1 mouse cellular context compared by ENCODE assay signal in the genomic region with DNA sequence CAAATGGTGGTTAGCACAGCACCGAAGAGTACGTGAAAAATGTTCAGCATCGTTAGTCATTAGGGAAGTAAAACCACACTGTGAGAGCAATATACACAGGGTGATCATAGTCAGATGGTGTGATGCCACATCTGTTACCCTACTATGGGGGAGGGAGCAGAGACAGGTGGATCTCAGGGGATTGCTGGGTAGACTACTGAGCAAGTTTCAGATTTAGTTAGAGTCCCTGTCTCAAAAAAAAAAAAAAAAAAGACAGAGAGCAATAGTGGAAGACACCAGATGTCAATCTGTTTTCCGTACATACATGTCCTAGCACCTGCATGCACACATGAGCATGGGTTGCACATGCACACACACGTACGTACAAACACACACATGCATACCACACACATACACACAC.
TF ChIP-seq lines count a peak whose summit lies in the region.

No protein-coding gene starts in this region.

TF ChIP-seq in CH12.LX, 34 proteins besides CTCF, POLR2A, EP300 and RAD21 (continued from another document):
- peak; percentile 56; the same call in 1 of the 2 replicates for TF ChIP-seq MXI1 (IDR thresholded peaks at IDR 0.05; ENCODE audit: low read depth, low read length)
- TF ChIP-seq MYC (IDR thresholded peaks at IDR 0.05; ENCODE audit: low read depth, low read length): peak; percentile 93
